Mouse (Mus musculus) bone marrow, adult 2 months (tissue): ENCODE data around the gene Slamf7.

Experiments used
- CTCF ChIP-seq: fragments of 200-500 bp; IDR thresholded peaks from 2 replicates; pipeline ENCODE4 v1.5.1; 2011; ENCODE audit warnings: low read length, control low read depth; ENCODE audit not compliant: control insufficient read depth, insufficient read depth
- POLR2A ChIP-seq: fragments of 200-500 bp; IDR thresholded peaks from 2 replicates; pipeline ENCODE4 v1.6.1; 2011; ENCODE audit warnings: low read depth, mild to moderate bottlenecking, control low read depth, low read length, borderline replicate concordance; ENCODE audit not compliant: control insufficient read depth

- TF ChIP-seq CTCF (no peak), POLR2A (no peak)
Measured at GRCm38 (mm10) chr1:171630041-171630440, 22.8 kb downstream of the Slamf7 start.
